Mouse (Mus musculus): ENCODE data around the gene Tmod4.
"Not testable (repeated sequence)": the region's sequence is repeated elsewhere in the genome, so short reads cannot be mapped to it uniquely, and the experiment has no call there.

Gene Tmod4

DNA sequence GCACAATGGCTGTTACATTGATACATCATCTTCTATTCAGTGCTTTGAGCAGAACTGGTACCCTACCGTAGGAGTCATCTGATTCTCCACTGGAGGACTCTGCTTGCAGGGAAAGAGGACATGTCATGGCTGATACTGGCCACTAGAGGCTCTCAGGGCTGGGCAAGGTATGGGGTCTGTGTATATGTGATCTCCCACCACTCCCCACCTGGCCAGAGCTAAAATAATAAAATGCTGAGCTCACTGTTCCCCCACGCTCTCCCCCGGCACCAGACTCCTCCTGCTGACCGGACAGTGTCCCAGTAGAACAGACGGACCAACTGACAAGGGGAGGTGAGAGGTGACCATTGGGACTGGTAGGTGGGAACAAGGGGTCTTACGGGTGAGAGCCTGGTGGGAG is at the start of gene Tmod4:
Gene Tmod4, plus strand, starts transcription at position 231 of the 400 bp plus-strand sequence.
- DNase-seq (ENCODE audit: inconsistent ontology term), result no peak

DNA sequence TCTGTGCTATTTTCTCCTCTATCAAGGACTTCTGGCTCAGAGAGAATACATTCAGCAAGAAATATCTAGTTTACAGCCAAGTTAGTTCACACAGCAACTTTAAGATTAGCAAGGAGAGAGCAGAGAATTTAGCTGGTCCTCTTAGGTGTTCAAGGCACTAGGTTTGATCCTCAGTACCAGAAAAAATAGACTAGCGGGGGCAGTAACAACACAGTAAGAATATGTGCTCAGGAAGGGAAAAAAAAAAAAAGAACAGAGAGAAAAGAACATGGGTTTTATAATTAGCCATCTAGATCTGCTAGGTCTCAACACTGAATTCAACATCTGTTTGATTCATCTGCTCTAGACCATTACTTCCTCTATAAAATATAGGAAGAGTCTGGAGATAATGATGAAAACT is 36.2 kb upstream of the Tmod4 start:
- no peak for DNase-seq (ENCODE audit: inconsistent ontology term)

DNA sequence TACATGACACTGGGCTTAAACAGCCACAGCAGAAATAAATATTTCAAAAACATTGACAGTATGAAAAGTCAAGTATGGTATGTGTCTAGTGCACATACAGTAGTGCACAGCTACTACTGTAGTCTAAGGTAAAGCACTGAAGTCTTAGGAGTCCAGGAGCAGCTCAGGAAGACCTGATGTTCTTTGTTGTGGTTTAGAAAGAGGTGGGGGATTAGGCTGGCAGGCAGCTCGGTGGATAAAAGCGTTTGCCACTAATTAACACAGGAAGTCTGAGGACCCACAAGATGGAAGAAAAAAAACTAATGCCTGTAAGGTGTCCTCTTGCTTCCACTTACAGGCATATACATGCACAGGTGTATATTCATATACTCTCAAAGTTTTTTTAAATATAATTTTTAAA is 23.4 kb upstream of the Tmod4 start:
- DNase-seq (ENCODE audit: inconsistent ontology term), result no peak

DNA sequence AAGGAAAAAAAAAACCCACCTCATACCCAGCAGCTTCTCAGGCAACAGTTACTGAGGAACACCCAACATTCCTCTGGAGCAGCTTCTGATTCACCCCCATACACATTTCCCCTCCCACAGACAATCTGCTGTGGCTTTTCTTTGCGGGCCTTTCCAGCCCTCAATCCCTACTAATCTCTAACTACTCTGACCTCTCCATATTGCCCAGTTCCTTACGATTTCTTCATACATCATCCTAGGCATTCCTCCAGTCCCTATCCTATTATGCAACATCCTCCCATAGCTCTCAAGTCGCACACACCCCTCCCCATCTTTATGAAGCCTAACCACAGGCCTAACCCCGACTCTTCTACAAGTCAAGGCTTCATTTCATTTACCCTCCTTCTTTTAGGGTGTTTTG is 19.2 kb upstream of the Tmod4 start:
- DNase-seq (ENCODE audit: inconsistent ontology term), result no peak

DNA sequence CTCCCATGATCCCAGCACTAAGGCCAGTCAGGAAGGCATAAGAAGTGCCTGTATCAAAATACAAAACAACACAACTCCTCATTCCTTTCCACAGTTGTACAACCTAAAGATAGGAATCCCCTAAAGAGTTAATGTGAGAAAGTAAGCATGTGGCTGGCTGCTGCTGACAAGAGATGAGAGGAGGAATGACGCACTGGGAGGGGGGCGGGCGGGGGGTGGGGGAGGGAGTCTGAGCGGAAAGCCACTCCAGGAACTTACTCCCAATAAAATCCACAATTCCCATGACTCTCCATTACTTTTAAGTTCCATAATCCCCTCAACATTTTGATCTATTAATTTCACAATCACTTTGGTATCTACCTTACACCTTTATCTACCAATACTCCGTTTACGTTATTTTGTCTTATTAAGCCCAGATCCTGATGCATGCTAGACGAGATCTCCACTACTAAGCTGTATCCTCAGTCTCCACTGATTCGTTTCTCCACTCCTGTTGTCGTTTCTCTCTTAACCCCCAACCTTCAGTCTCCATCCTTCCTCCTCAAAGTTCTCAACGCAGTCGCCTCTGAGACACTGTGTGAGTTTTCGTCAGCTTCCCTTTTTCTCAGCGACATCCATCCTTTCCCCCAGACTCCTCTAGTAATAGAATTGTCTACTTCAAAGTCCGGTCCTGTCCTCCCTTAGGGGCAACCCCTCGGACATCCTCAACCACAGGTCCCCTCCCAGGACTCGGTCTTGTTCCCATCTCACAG is 18.5 kb upstream of the Tmod4 start:
- peak; percentile 53 for DNase-seq (ENCODE audit: inconsistent ontology term)

DNA sequence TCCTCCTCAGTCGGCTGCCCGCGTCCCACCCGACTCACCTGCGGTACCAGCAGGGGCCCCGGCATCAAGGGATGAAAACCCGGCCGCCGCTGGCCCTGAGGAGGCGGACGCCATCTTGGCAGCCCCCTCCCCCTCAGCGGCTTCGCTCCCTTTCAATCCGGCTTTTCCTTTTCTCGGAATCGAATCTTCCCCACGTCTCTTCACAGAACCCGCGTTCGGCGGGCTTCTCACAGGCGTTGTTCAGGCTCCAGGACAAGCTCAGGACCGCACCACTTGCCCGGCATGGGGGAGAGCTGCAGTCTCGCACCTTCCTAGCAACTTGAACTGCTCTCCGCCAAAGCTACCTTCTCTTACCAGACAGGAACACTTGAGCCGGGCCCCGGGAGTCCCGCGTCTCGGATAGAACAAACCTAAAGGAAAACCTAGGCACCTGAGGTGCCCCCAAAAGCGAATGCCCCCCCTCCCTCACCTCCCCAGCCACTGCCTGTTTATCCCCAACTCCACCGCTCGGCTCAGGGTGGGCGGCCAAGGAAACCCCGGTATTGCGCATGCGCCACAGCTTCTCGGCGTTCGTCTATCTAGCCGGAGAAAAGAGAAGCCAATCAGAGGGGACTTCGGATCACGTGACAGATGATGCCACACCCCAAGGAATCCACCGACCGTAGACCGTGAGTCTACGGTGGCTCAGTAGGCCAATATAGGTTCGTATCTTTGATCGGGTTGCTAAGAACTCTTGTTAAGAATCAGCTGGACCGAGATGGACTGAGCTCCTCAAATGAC is 17.7 kb upstream of the Tmod4 start, which contains the start of gene Pip5k1a:
Gene Pip5k1a, minus strand, starts transcription at position 593 of the 780 bp plus-strand sequence.
- peak; percentile 98 for DNase-seq (ENCODE audit: inconsistent ontology term)

DNA sequence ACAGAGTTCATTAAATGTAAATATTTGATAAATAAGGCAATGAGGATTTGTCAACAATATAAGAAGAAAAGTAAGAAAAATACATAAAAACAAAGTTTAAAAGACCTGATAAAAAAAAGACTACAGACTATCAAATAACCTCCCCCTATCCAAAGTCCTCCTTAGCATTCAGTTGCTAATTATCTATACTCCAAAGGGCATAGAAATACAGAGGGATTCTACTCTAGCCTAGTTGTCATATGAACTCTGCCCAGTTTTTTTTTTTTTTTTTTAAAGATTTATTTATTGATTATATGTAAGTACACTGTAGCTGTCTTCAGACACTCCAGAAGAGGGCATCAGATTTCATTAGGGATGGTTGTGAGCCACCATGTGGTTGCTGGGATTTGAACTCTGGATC is 17.0 kb upstream of the Tmod4 start:
- DNase-seq (ENCODE audit: inconsistent ontology term), result not testable (repeated sequence)

DNA sequence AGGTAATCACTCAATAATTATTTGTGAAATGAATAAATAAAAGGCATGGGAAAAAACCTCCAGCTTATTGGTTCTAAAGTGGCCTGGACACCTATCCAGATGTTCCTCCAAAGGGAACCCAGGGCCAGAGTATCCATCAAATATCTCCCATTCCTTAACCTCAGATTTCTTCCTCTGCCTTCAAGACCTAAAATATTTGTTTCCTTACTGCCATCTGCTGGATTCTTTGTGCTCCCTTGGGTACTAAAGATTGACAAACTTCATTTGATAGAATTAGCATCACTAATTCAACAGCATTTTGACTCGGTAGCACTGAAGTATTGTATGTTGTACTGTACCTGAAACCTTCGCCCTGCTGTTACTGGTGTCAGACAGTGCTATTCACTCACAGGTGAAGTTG is 16.4 kb upstream of the Tmod4 start:
- DNase-seq (ENCODE audit: inconsistent ontology term), result peak; percentile 26

DNA sequence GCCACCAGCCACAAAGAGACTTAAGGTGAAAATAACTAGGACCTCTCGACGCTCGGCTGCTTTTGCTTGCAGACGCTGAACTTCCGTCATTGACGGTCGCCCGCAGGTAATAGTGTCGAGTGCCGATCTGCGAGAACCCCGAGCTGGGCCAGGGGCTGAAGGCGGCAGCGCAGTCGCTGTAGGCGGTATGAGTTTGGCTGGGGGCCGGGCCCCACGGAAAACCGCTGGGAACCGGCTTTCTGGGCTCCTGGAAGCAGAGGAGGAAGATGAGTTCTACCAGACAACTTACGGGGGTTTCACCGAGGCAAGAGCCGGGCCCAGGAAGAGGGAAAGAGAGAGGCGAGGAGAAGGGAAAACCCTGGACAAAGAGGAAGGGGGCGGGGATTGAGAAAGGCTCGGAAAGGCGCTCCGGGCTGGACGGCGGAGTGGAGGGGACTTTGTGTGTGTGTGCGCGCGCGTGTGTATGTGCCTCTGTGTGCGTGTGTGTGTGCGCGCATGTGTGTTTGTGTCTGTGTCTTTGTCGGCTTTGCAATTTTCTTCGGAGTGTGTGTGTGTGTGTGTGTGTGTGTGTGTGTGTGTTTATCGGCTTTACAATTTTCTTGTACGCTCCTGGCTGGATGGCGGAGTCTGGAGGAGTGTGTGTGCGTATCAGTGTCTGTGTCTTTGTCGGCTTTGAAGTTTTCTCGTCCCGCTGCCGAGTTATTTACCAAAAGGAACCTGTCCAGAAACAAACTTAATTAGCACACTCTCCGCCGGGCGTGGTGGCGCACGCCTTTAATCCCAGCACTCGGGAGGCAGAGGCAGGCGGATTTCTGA is 13.2 kb upstream of the Tmod4 start, which contains the start of gene Vps72:
Gene Vps72, plus strand, starts transcription at position 112 of the 816 bp plus-strand sequence.
- peak; percentile 87 for DNase-seq (ENCODE audit: inconsistent ontology term)

DNA sequence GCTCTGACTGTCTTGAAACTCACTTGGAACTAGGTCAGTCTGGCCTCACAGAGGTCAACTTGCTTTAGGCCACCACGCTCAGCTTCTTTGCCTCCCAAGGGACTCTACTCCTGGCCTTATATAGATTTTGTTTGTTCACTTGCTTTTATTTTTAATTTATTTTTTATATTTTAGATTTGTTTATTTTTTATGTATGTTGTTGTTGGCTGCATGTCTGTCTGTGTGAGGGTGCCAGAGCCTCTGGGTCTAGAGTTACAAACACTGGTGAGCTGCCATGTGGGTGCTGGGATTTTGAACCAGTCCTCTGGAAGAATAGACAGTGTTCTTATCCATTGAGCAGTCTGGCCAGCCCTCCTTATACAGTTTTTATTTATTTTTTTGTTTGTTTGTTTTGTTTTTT is 11.5 kb upstream of the Tmod4 start:
- no peak for DNase-seq (ENCODE audit: inconsistent ontology term)

DNA sequence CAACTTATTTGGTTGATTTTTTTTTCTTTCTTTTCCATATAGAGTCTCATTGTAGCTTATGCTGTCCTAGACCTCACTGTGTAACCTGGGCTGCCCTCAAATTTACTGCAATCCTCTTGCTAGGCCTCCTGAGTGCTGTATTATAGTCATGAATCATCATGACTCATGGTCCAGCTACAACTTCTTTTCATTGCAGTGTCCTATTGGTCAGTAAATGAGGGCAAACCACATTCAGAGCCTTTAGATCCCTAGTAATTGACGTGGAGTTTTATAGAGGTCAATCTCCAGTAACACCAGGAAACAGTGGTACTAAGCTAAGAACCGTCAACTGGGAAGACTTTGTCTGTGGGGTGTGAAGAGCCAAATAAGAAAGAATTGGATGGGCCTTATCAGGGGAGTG is 6.5 kb upstream of the Tmod4 start:
- DNase-seq (ENCODE audit: inconsistent ontology term), result peak; percentile 62

DNA sequence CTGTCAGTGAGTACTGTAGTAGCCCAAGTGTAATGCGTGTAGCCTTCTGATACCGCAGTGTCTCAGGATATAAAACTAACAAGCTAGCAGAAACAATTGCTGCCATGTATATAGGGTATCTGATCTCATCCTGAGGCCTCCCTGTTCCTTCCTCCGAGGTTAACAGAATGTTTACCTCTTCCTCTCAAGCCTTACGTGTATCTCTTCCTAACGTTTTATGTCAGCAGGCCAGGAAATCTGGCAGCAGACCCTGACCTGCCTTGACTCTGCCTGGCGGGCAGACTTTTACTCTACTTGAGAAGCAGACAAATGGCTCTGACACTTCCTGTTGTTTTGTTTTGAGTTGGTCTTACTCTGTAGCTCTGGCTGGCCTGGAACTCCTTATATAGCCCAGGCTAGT is 2.7 kb upstream of the Tmod4 start:
- DNase-seq (ENCODE audit: inconsistent ontology term), result no peak

DNA sequence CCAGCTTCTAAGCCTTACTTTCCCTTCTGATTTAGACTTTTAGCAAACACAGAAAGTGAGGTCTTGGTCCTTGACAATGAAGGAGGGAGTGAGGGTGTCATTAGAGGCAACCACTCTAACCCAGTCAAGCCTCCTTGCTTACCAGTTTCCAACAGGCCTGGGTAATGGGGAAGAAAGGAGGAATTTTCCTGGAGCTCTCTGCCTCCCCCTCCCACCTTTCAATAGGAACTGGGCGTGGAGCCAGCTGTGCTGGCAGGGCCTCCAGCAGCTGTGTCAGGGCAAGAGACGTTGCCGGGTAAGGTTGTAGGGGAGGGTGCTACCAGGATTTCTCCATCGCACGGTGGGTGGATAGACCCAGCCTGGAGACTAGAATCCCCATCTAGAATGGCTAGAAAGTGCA is 696 bp downstream of the Tmod4 start:
- peak; percentile 34 for DNase-seq (ENCODE audit: inconsistent ontology term)

DNA sequence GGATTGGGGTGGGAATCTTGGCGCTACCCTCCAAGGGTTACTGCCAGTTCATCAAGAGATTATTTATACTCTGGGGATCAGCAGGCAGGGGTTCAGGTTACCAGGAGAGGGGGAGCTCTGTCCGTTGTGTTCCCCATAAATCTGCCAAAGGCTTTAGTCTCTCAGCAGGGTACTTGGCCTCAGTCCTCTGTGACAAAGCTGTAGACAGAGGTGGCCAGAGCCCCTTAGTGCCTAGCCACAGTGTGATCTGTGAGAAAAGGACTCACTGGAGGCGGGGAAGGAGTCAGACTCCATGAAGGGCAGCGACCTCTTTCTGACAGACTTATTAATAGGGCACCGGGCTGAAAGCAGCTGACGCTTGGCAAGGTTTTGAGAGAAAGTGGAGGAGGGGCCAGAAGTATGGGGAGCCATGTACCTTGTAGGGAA is 5.0 kb downstream of the Tmod4 start:
- DNase-seq (ENCODE audit: inconsistent ontology term), result no peak

DNA sequence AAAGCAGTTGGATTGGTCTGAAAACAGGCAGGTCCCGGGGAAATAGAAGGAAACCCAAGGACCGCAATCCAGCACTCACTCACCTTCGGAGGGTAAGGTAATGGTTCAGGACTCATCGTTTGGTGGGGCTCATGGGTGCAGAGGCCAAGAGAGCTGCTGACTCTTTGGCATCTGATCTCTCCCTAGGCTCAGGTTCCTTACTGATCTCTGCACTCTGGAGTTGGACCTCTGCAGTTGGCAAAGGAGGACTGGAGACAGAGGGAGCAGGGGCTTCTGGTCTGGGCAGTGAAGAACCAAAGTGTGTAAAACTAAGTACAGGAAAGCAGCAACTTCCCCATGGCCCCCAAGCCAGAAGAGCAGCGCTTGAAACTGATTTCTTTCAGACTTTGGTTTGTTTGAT is 5.8 kb downstream of the Tmod4 start:
- no peak for DNase-seq (ENCODE audit: inconsistent ontology term)

DNA sequence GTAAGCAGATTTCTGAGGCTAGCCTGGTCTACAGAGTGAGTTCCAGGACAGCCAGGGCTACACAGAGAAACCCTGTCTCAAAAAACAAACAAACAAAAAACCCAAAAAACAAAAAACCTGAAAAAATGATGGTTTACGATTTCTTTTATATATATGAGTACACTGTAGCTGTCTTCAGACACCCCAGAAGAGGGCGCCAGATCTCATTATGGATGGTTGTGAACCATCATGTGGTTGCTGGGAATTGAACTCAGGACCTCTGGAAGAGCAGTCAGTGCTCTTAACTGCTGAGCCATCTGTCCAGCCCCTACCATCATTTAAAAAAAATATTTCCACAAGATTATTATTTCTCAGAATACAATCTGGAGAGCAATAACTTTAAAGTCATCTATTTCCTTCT is 8.1 kb downstream of the Tmod4 start:
- not testable (repeated sequence) for DNase-seq (ENCODE audit: inconsistent ontology term)

DNA sequence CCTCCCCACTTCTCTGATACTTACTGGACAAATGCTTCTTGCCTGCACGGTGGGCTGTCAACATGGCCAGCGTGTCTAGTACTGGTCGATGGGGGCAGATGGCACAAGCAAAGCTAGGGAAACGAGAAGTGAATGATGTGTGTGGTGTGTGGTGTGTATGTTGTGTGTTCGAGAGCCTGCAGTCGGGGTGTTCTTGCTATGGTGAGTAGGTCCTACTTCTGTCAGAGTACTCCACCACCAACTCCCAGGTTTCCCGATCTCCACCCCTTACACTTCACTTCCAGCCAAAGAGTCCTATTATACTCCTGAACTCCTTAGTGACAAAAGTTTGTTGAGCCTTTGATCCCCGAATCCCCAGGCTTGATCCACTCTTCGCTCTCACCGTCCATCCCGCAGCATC is 8.9 kb downstream of the Tmod4 start:
- DNase-seq (ENCODE audit: inconsistent ontology term), result no peak

DNA sequence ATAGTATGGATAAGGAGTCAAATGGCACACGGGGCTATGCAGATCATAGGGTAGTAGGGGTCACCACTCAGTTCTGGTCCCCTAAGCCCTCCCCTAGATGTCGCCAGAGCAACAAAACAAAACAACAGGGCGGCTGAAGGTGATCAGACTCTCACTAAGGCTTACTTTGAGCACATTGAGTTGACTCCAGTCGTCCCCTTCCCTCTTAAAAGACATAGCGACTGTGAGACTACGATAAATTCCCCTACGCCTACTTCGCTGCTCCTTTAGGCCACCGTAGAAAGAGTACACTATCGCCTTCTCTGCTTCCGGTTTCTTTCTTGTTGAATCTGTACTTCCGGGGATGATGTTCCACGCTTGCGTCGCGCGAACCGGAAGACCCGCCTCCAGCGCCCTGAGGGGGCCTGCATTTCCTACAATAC is 9.4 kb downstream of the Tmod4 start, which contains the start of the genes Scnm1 and Lysmd1:
Gene Scnm1, minus strand, starts transcription at position 332 of the 422 bp plus-strand sequence.
Gene Lysmd1, plus strand, starts transcription at position 409 of the 422 bp plus-strand sequence.
- peak; percentile 93 for DNase-seq (ENCODE audit: inconsistent ontology term)

DNA sequence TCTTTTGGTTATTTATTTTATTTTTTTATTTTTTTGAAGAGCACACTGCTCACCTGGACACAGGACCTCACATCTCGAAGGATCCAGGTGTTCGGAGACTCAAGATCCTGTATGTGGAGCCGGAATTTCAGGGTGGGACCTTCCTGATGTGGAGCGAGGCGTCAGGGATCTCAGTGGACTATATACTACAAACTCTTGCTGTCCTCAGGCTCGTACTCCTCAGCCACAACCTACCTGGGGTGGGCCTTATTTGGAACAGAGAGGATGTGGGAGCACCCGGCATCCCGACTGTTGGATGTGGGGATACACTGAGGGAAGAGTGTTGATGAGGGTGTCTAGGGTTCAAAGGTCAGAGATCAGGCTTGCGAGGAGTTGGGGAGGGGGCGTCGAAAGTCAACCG is 9.9 kb downstream of the Tmod4 start:
- not testable (repeated sequence) for DNase-seq (ENCODE audit: inconsistent ontology term)

DNA sequence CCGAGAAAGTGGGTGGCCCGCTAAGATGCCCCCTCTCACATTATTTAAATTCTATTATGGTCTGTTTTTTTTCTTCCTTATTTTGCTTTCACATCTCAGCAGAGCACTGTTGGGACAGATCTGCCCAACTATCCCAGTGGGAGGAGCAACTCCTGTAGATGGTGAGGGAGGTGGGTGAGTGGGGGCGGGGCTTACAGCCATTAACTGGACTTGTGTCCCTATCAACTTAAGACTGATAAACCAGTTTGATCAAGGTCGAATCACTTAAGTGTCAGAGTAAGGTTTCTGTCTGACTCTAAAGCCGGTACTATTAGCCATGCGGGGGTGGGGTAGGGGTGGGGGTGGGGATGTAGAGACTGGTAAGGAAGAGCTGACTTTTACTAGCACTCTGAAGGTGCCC is 10.7 kb downstream of the Tmod4 start:
- peak; percentile 64 for DNase-seq (ENCODE audit: inconsistent ontology term)

DNA sequence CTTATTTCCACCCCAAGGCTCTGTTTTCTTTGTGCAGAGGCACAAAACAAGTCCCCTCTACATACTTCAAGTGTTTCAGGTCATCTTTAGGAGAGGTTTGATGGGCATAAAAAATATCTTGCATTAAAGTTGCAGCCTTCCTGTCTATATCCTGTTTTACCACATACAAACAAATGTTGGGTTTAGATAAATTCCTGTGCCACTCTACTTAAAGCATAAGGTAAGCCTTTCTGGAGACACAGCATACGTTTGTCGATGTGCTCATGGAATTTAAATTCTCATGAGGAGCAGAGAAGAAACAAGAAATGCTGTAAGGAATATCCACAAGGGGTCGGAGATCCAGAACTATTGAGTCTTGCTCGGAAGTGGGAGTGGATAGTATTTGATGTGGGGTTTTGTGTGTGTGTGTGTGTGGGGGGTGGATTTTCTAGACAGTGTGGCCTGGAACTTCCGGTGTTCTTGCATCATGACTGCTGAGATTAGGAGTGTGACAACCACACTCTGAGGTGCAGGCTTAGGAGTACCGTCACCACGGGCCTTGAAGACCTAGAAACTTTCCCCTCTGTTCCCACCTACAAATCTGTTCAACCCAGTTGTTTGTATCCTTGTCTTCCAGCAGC is 11.3 kb downstream of the Tmod4 start:
- no peak for DNase-seq (ENCODE audit: inconsistent ontology term)

Measured in Muller cell, postnatal 12 days (primary cell).